Mouse (Mus musculus) embryonic facial prominence, embryonic 14.5 days (tissue): ENCODE measurements around the gene Ppp6r3. TPM values are rescaled to one million over a fixed set of nuclear protein-coding genes. Genes with fewer than 3 reads are reported as not detected.

Experiments
- ATAC-seq: fragments of 200-750 bp; cut with Nextera tagmentation; 2 replicates; pipeline ENCODE4 v1.8.0; 2017; ENCODE audit warnings: low read depth, moderate number of reproducible peaks, moderate TSS enrichment
- DNase-seq: peaks from one replicate; pipeline ENCODE4 v3.0.0-alpha.2; 2015; ENCODE audit warnings: low spot score
- H3K27ac ChIP-seq: fragments of 300-500 bp; sonication (generic); replicated peaks from 2 replicates; pipeline ENCODE4 v1.5.1; 2014; ENCODE audit warnings: low read depth, mild to moderate bottlenecking, low read length, moderate library complexity
- H3K27me3 ChIP-seq: fragments of 300-500 bp; sonication (generic); replicated peaks from 2 replicates; pipeline ENCODE4 v1.6.1; 2014; ENCODE audit warnings: low read length; ENCODE audit not compliant: control insufficient read depth, insufficient read depth
- H3K36me3 ChIP-seq: fragments of 300-500 bp; sonication (generic); 2 replicates; pipeline ENCODE4 v1.6.1; 2014; ENCODE audit warnings: low read length, mixed read lengths; ENCODE audit not compliant: control insufficient read depth, insufficient read depth
- H3K4me1 ChIP-seq: fragments of 300-500 bp; sonication (generic); 2 replicates; pipeline ENCODE4 v1.6.1; 2014; ENCODE audit warnings: antibody characterized with exemption, low read length; ENCODE audit not compliant: control insufficient read depth, insufficient read depth
- H3K4me2 ChIP-seq: fragments of 300-500 bp; sonication (generic); 2 replicates; pipeline ENCODE4 v1.6.1; 2014; ENCODE audit warnings: low read depth, mild to moderate bottlenecking, low read length, moderate library complexity, mixed read lengths
- H3K4me3 ChIP-seq: fragments of 300-500 bp; sonication (generic); 2 replicates; pipeline ENCODE4 v1.5.1; 2014; ENCODE audit warnings: low read depth, mild to moderate bottlenecking, low read length
- H3K9ac ChIP-seq: fragments of 300-500 bp; sonication (generic); 2 replicates; pipeline ENCODE4 v1.6.1; 2014; ENCODE audit warnings: low read depth, mild to moderate bottlenecking, low read length, moderate library complexity, mixed read lengths
- H3K9me3 ChIP-seq: fragments of 300-500 bp; sonication (generic); 2 replicates; pipeline ENCODE4 v1.6.1; 2016; ENCODE audit warnings: low read length; ENCODE audit not compliant: control insufficient read depth
- WGBS: fragments of 180-500 bp; shearing (Covaris S2); extraction: QIAGEN DNeasy Blood & Tissue Kit; methylation state at CpG from one replicate; pipeline ENCODE4 v1.1.7; 2014; 5-methylcytosine and 5-hydroxymethylcytosine counted together
- polyA plus RNA-seq: library from polyadenylated mRNA; unstranded; fragments of >200 nt; fragmentation: Nextera tagmentation; extraction: Ambion mirVana; gene quantifications from 2 replicates; pipeline ENCODE4 v1.2.1, GENCODE M21; 2014

Gene Ppp6r3
- 55.5 and 58.9 TPM in 2 replicates for polyA plus RNA-seq

- under 1% methylated on average over 42 of the region's 51 CpGs for WGBS
- Histone ChIP-seq H3K9ac (peak within 1 kb of the TSS; percentile 91), H3K36me3 (no peaks in the 10 kb centered on the region), H3K27me3 (no peaks in the 10 kb centered on the region), H3K9me3 (no peaks in the 10 kb centered on the region), H3K4me2 (peak within 1 kb of the TSS; percentile 79), H3K4me3 (peak within 1 kb of the TSS; percentile 88), H3K27ac (peak within 1 kb of the TSS; percentile 95), H3K4me1 (peaks cover 18% of the 10 kb centered on the region)
- peak; percentile 100 for DNase-seq
- ATAC-seq, result peak; percentile 96
Observed at GRCm38 (mm10) chr19:3575632-3576384, at the start of gene Ppp6r3. Gene Ppp6r3 (minus strand): TSS chr19:3575749.

DNA sequence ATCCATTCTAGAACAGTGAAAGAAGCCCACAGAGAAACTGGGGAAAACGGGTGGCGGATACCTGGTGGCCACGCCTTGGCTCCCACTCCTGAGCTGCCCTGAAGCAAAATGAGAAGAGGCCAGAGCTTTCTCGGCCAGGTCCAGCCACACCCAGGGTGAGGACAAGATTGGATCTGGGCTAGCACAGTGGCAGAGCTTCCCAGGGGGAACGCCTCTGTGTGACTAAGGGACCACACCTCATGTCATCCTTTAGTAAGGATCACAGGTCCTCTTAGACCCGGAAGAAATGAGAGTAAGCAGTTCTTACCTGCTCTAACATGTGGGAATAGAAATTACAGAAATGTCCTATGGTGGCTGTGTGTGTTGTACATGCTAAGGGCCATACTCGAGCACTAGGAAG is 49.6 kb upstream of the Ppp6r3 start:
- ATAC-seq, result no peak
- Histone ChIP-seq H3K27me3 (no peaks in the 10 kb centered on the region), H3K9me3 (no peaks in the 10 kb centered on the region; the same call in 1 of the 2 replicates), H3K4me1 (no peaks in the 10 kb centered on the region), H3K4me2 (no peak overlapping the region), H3K9ac (no peak overlapping the region), H3K4me3 (no peak overlapping the region), H3K27ac (no peak overlapping the region), H3K36me3 (peaks cover 74% of the 10 kb centered on the region)
- DNase-seq, result no peak
- WGBS, result 88% methylated on average over 7 of the region's 7 CpGs

- peaks cover 6% of the 10 kb centered on the region for H3K9me3 ChIP-seq
- WGBS, result 65% methylated on average over 5 of the region's 5 CpGs
- peaks cover 74% of the 10 kb centered on the region for H3K36me3 ChIP-seq
- H3K27ac ChIP-seq, result no peak overlapping the region
- no peak overlapping the region for H3K9ac ChIP-seq
- peak; percentile 41; the same call in 1 of the 2 replicates for ATAC-seq
- no peaks in the 10 kb centered on the region for H3K4me1 ChIP-seq
- no peaks in the 10 kb centered on the region for H3K27me3 ChIP-seq
- H3K4me3 ChIP-seq, result no peak overlapping the region
- H3K4me2 ChIP-seq, result no peak overlapping the region
- no peak for DNase-seq
Observed at GRCm38 (mm10) chr19:3623824-3624223, 48.3 kb upstream of the Ppp6r3 start.

GRCm38 (mm10) chr19:3623294-3623693 is 47.7 kb upstream of the Ppp6r3 start:
- H3K9me3 ChIP-seq, result peaks cover 6% of the 10 kb centered on the region
- 96% methylated on average over 4 of the region's 4 CpGs for WGBS
- no peak for ATAC-seq
- no peak for DNase-seq
- peaks cover 74% of the 10 kb centered on the region for H3K36me3 ChIP-seq
- no peaks in the 10 kb centered on the region for H3K4me1 ChIP-seq
- H3K4me3 ChIP-seq, result no peak overlapping the region
- H3K27me3 ChIP-seq, result no peaks in the 10 kb centered on the region
- H3K4me2 ChIP-seq, result no peak overlapping the region
- no peak overlapping the region for H3K27ac ChIP-seq
- no peak overlapping the region for H3K9ac ChIP-seq

- 92% methylated on average over 10 of the region's 10 CpGs for WGBS
- H3K9ac ChIP-seq, result no peak overlapping the region
Observed at GRCm38 (mm10) chr19:3620871-3621270, 45.3 kb upstream of the Ppp6r3 start.

DNA sequence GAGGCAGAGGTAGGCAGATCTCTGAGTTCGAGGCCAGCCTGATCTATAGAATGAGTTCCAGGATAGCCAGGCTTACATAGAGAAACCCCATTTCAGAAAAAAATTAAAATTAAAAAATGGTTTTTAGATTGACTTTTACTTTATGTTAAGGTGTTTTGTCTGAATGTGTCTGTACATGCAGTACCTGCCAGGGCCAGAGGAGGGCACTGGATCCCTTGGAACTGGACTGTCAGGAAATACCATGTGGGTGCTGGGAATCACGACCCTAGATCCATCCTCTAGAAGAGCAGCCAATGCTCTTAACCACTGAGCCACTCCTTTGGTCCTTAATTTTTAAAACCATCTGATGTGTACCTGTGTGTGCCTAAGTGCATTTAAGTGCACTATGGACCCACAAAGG is 43.8 kb upstream of the Ppp6r3 start:
- DNase-seq (no peak), ATAC-seq (no peak)
- H3K9ac ChIP-seq, result no peak overlapping the region
- H3K36me3 ChIP-seq, result peaks cover 91% of the 10 kb centered on the region
- H3K4me1 ChIP-seq, result no peaks in the 10 kb centered on the region
- H3K9me3 ChIP-seq, result peaks cover 6% of the 10 kb centered on the region
- no peak overlapping the region for H3K4me3 ChIP-seq
- H3K27me3 ChIP-seq, result no peaks in the 10 kb centered on the region
- H3K4me2 ChIP-seq, result no peak overlapping the region
- WGBS, result 83% methylated on average over 2 of the region's 2 CpGs
- no peak overlapping the region for H3K27ac ChIP-seq

More at GRCm38 (mm10) chr19:3620871-3621270, 45.3 kb upstream of the Ppp6r3 start:
- Histone ChIP-seq H3K27ac (no peak overlapping the region), H3K36me3 (peaks cover 80% of the 10 kb centered on the region), H3K9me3 (peaks cover 6% of the 10 kb centered on the region), H3K4me3 (no peak overlapping the region), H3K4me1 (no peaks in the 10 kb centered on the region), H3K4me2 (no peak overlapping the region), H3K27me3 (no peaks in the 10 kb centered on the region)
- ATAC-seq, result no peak
- no peak for DNase-seq

GRCm38 (mm10) chr19:3613991-3614390 is 38.4 kb upstream of the Ppp6r3 start:
- DNase-seq, result no peak
- Histone ChIP-seq H3K36me3 (peaks cover 99% of the 10 kb centered on the region), H3K4me2 (no peak overlapping the region), H3K4me1 (no peaks in the 10 kb centered on the region), H3K27me3 (no peaks in the 10 kb centered on the region), H3K9ac (no peak overlapping the region), H3K27ac (no peak overlapping the region), H3K9me3 (no peaks in the 10 kb centered on the region), H3K4me3 (no peak overlapping the region)
- 94% methylated on average over 10 of the region's 10 CpGs for WGBS
- no peak for ATAC-seq

GRCm38 (mm10) chr19:3612534-3613273 is 37.2 kb upstream of the Ppp6r3 start:
- no peaks in the 10 kb centered on the region for H3K27me3 ChIP-seq
- H3K9me3 ChIP-seq, result no peaks in the 10 kb centered on the region
- ATAC-seq, result no peak
- no peak for DNase-seq
- H3K36me3 ChIP-seq, result peaks cover 95% of the 10 kb centered on the region
- no peak overlapping the region for H3K9ac ChIP-seq
- no peak overlapping the region for H3K4me3 ChIP-seq
- H3K27ac ChIP-seq, result no peak overlapping the region
- no peak overlapping the region for H3K4me2 ChIP-seq
- no peaks in the 10 kb centered on the region for H3K4me1 ChIP-seq
- 89% methylated on average over 4 of the region's 4 CpGs for WGBS
